ENCODE assay signal across 8 mouse cellular contexts in genomic region chr17:75005685-75006680, GRCm38 (mm10). TPM values are rescaled to one million over a fixed set of nuclear protein-coding genes. Genes with fewer than 3 reads are reported as not detected.
DNase-seq lines count a peak whose midpoint lies in the region; ATAC-seq and TF ChIP-seq lines count a peak whose summit lies in the region.

No protein-coding gene starts in this region.

- no peaks in the 10 kb centered on the region for H3K4me1 ChIP-seq in cortical plate, adult 2 months (ENCODE audit: control insufficient read depth, insufficient read depth, low read length)
- no peaks in the 10 kb centered on the region for H3K4me1 ChIP-seq in intestine, postnatal 0 days (replicated peaks; ENCODE audit: control insufficient read depth, insufficient read depth, low read length)
- H3K4me1 ChIP-seq in liver, embryonic 15.5 days (replicated peaks) = peaks cover 19% of the 10 kb centered on the region
- peaks cover 9% of the 10 kb centered on the region for H3K4me1 ChIP-seq in neural tube, embryonic 13.5 days (replicated peaks)

- no peaks in the 10 kb centered on the region for H3K9me3 ChIP-seq in intestine, postnatal 0 days (ENCODE audit: control insufficient read depth)
- no peaks in the 10 kb centered on the region for H3K9me3 ChIP-seq in liver, embryonic 15.5 days (replicated peaks)
- no peaks in the 10 kb centered on the region for H3K9me3 ChIP-seq in neural tube, embryonic 13.5 days

- H3K27ac ChIP-seq in cortical plate, adult 2 months (ENCODE audit: insufficient read depth, low read length) = no peak overlapping the region
- H3K27ac ChIP-seq in intestine, postnatal 0 days (ENCODE audit: low read depth, low read length) = peak overlapping the region; percentile 71
- no peak overlapping the region for H3K27ac ChIP-seq in liver, embryonic 15.5 days (replicated peaks)
- peak overlapping the region; percentile 30 for H3K27ac ChIP-seq in neural tube, embryonic 13.5 days (replicated peaks)

- H3K36me3 ChIP-seq in intestine, postnatal 0 days (ENCODE audit: control insufficient read depth, insufficient read depth) = no peaks in the 10 kb centered on the region
- no peaks in the 10 kb centered on the region for H3K36me3 ChIP-seq in liver, embryonic 15.5 days (replicated peaks)
- no peaks in the 10 kb centered on the region for H3K36me3 ChIP-seq in neural tube, embryonic 13.5 days

- peaks cover 13% of the 10 kb centered on the region for H3K27me3 ChIP-seq in intestine, postnatal 0 days (replicated peaks; ENCODE audit: control insufficient read depth, insufficient read depth, low read length)
- H3K27me3 ChIP-seq in liver, embryonic 15.5 days = peaks cover 30% of the 10 kb centered on the region
- peaks cover 23% of the 10 kb centered on the region for H3K27me3 ChIP-seq in neural tube, embryonic 13.5 days

- DNase-seq in kidney, adult 18-20 months = peak; percentile 52
- DNase-seq in kidney, adult 11 months = no peak
- DNase-seq in thymus, postnatal 10 days (ENCODE audit: low spot score in 2 of 2) = peak; percentile 37 to 58

- TF ChIP-seq POLR2A in cortical plate, adult 2 months (IDR thresholded peaks at IDR 0.05; ENCODE audit: extremely low read depth, insufficient read depth, low read length) = no peak

- WGBS in intestine, postnatal 0 days = under 1% methylated on average over 76 of the region's 94 CpGs
- under 1% methylated on average over 94 of the region's 94 CpGs for WGBS in liver, embryonic 15.5 days (ENCODE audit: insufficient replicate concordance)
- under 1% methylated on average over 80 of the region's 94 CpGs for WGBS in neural tube, embryonic 13.5 days

- H3K9ac ChIP-seq in intestine, postnatal 0 days (ENCODE audit: low read depth, low read length) = peak overlapping the region; percentile 50
- peak overlapping the region; percentile 37 for H3K9ac ChIP-seq in liver, embryonic 15.5 days
- H3K9ac ChIP-seq in neural tube, embryonic 13.5 days = peak overlapping the region; percentile 78

- H3K4me3 ChIP-seq in cortical plate, adult 2 months (ENCODE audit: insufficient read depth, low read length) = peak overlapping the region; percentile 44
- H3K4me3 ChIP-seq in intestine, postnatal 0 days (ENCODE audit: low read depth, low read length) = peak overlapping the region; percentile 78
- H3K4me3 ChIP-seq in liver, embryonic 15.5 days (replicated peaks) = peak overlapping the region; percentile 62
- H3K4me3 ChIP-seq in neural tube, embryonic 13.5 days = peak overlapping the region; percentile 83

- TF ChIP-seq CTCF in cortical plate, adult 2 months (IDR thresholded peaks at IDR 0.05; ENCODE audit: extremely low read depth, insufficient read depth, low read length) = no peak
- TF ChIP-seq CTCF in intestine, postnatal 0 days (IDR thresholded peaks at IDR 0.05; ENCODE audit: low read depth) = no peak

- ATAC-seq in granulocyte monocyte progenitor cell, adult 5-6 weeks (replicated peaks; ENCODE audit: poor library complexity, severe bottlenecking) = peak; percentile 36
- peak; percentile 35 for ATAC-seq in intestine, postnatal 0 days
- ATAC-seq in liver, embryonic 15.5 days (ENCODE audit: insufficient read depth) = peak; percentile 59; the same call in 1 of the 2 replicates
- peak; percentile 74 for ATAC-seq in neural tube, embryonic 13.5 days (ENCODE audit: low read depth)

- peak overlapping the region; percentile 99 for H3K4me2 ChIP-seq in intestine, postnatal 0 days (replicated peaks; ENCODE audit: low read depth)
- peak overlapping the region; percentile 90 for H3K4me2 ChIP-seq in liver, embryonic 15.5 days
- peak overlapping the region; percentile 100 for H3K4me2 ChIP-seq in neural tube, embryonic 13.5 days

RNA-seq across cellular contexts. Expression of gene Ltbp1, which starts 0.6 kb away (rescaled TPM):
- polyA plus RNA-seq in cortical plate, adult 2 months (2012; rRNA removed) = 4.6 and 4.7 TPM in 2 replicates
- total RNA-seq in granulocyte monocyte progenitor cell, adult 5-6 weeks (2014; fragmentation: Nextera tagmentation) = not detected in 2 replicates
- not detected in 2 replicates for total RNA-seq in granulocyte monocyte progenitor cell, adult 5-6 weeks (2017)
- polyA plus RNA-seq in intestine, postnatal 0 days (2015; fragmentation: Nextera tagmentation; extraction: Ambion mirVana) = 8.1 and 8.5 TPM in 2 replicates
- 1.8 and 1.9 TPM in 2 replicates for polyA plus RNA-seq in liver, embryonic 15.5 days (2015; fragmentation: Nextera tagmentation; extraction: Ambion mirVana)
- polyA plus RNA-seq in neural tube, embryonic 13.5 days (2015; fragmentation: Nextera tagmentation; extraction: Ambion mirVana) = 2.9 and 5.1 TPM in 2 replicates

Comparison
In these comparisons a context has a peak if more than half of its experiments do, and no peak if none do; other contexts are left out.
1. H3K27ac ChIP-seq: peak in intestine, postnatal 0 days (single experiment) and neural tube, embryonic 13.5 days (single experiment); none in cortical plate, adult 2 months (single experiment) and liver, embryonic 15.5 days (single experiment).
2. Peak in every context shown above with its lines, with median percentiles within 50 percentile points of each other: H3K4me3 ChIP-seq, ATAC-seq, H3K4me2 ChIP-seq and H3K9ac ChIP-seq.